Mouse (Mus musculus) regulatory T cell (primary cell): ENCODE measurements at regions not wholly inside any gene's neighbourhood (a gene's known extent, or its start where the extent isn't known, plus 50 kb on each side); places are given as distances from the start of the nearest gene placed in this dataset.

ENCODE experiments used
- in situ Hi-C: fragments of 300-600 bp; cut with MboI, MseI; formaldehyde crosslinking; loops from one replicate; pipeline ENCODE4 v1.15.1; 2025; ENCODE audit warnings: high pct_unique_total_duplicates

DNA sequence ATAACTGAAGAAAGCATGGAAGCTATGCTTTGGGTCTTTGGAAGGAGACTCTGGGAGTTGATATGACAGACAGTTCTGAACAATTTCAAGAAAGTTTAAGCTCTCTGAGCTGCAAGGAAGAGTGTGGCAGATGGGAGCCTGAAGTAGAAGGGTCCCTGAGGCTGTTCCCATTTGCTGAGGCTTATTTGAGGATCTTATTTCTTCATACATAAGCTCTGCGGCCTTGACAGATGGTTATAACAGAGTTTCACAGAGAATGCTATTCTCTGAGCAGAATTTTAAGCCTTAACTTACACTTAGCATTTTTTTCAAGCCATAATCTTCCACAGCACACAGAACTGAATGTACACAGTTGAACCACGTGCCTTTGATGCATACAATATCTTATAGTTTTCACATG is 278.7 kb downstream of the Plk2 start:
- in situ Hi-C loops: no loop called here

DNA sequence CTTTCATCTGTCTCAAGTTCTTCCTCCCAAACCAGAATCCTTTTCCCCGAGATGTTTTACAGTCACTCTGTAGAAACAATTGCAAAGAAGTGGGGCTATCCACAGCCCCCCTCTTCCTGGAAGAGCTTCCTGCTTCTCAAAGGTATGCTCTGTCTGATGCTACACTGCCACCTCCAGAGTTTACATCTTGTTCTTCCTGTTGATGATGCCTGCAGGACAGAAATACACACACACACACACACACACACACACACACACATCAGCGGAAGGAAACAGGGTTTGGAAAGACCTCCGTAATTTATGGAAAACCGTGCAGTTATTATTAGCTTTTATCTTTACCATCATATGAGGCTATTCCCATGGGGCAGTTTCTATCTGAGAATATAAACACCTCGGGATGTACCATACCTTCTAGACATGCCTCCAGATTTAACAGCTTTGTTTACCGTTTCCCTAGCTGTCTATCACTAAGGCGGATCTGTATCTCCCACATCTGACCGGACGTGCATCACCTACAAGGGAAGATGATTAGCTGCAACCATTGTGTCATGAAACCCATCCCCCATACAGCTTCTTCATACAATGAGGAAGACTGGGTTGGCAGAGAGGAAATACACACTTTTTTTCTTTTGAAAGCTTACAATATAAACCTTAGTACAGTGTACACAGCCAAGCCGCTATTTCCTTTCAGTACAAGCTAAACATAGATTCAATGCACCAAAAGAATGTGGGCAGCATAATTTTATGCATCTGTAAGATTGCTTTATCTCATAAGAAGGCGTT is 288.6 kb downstream of the Plk2 start:
- in situ Hi-C loops: no loop called here

DNA sequence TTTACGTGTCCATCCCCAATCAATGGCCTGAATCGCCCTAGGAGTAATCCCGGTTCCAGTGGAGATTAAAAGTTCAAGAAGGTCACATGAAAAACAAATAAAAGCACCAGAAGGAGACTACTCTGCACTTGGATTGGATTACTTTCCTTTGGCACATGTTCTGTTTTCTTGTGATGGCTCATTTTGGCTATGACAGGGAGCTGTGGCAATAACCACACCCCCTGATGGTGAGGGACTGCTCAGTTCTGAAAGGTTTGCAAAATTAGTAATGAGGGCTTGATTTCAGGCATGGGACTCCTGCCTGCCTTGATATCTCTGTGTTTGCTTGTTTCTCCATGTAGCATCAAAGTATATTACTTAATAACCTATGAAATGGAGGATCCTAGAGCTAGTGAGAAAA is 293.9 kb downstream of the Plk2 start:
- in situ Hi-C loops: no loop called here

DNA sequence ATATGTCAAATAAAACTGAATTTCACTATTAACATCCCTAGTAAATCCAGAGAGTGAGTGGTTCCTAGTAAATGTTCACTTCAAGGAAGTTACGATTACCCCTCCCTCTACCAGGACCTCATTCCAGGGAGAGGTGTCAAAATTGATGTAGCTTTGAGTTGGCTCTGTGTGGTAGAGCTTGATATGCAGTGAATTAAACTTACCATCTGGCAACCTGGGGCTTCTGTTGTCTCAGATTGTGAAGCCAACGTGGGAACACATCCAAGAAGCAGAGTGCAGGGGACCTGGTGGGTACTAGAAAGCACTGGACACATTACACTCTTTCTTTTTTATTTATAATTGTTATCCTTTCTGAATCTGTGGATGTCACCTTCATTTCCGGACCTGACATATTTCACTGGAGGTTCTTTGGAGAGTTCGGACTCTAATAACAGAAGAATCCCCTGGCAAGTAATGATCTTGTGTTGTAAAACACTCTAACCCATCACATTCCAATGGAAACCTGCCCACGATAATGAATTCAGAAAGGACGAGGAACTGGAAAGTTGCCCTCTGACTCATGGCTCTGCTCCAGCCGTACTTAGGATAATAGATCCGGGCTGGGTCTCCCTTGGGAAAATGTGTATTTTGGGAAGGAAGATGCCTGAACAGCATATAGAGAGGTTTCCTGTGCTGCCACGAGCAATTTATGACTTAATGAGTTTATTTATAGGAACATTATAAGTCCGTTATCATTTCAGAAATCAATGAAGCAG is 295.8 kb downstream of the Plk2 start:
- in situ Hi-C loops: no loop called here

DNA sequence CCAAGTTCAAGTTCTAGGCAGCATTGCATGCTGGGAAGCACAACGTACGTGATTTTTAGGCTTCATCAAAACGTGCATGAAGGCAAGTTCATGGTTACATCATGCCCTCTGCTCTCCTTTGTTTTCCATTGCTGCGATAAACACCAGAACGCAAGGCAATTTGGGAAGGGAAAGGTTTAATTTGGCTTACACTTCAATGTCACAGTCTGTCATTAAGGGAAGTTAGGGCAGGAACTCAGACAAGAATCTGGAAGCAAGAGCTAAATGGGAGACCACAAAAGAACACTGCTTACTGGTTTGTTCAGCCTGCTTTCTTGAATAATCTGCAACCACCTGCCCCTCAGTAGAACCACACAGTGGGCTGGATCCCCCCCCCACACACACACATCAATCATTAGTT is 297.9 kb downstream of the Plk2 start:
- in situ Hi-C loops: no loop called here

DNA sequence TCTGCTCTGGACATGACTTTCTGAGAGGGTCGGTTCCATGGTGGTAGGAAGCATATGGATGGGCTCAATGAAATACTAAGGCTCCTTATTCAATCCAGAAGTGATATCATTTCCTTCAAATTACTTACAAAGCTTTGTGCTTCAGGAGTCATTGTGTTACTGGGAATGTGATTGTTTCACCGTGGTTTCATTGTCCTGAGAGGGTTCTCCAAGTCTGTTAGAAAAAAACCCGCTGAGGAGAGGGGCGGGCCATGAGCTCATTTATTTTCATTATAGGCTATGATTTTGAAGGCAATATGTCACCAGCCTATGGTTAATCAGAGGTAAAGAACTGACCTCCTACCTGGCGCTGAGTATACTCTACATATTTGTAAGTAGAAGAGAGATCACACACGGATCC is 300.0 kb downstream of the Plk2 start:
- in situ Hi-C loops: no loop called here

DNA sequence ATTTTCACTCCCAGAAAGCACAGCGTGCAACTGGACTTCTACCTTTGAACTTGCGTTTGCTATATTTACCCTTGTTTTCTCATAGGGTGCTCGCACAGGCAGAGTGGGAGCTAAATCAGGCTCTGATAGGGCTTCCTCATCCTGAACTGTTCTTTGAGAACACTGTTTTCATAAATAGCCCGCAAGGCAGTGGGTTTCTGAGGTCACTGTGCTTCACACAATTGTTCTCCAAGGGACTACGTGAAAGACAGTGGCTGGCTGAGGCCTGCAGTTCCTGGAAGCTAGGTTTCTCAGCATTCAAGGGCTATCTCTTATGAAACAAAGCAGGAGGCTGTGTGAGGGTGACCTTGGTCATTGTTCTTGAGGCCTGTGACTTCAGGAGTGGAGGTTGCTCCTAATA is 301.7 kb downstream of the Plk2 start:
- in situ Hi-C loops: no loop called here

DNA sequence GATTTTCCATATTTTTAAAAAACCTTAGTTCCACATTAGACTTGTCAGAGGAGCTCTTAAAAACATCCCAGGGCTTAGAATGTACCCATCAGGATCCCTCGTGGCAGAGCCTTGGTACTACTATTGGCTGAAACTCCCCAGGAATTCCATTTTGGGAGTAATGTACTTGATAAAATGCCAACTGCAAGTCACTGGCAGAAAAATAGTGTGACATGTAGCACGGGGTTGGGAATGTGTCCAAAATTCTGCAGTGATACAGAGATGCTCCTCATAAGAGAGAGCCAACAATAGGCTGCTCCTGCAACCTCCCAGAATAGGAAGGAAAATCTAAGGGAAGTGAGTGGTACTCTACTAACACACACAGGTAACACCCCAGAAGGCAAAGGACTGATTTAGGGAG is 309.4 kb downstream of the Plk2 start:
- in situ Hi-C loops: no loop called here

DNA sequence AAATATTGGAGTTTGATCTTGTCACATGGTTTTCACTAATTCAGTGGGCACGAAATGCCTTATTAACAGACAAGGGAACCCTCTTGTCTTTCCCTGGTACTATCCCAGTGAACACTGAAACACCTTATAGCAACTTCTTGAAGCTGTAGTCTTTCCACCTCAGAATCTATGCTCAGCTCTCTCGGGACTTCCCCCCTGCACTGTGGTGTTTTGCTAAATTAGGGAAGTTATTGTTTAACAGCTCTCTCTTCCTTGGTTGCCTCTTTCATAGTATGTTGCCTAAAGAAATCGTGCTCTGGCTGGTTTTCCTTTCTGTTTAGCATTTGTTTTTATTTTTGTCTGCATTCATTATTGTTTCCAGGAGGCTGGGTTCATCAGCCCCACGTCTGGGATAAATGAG is 316.0 kb downstream of the Plk2 start:
- in situ Hi-C loops: no loop called here

DNA sequence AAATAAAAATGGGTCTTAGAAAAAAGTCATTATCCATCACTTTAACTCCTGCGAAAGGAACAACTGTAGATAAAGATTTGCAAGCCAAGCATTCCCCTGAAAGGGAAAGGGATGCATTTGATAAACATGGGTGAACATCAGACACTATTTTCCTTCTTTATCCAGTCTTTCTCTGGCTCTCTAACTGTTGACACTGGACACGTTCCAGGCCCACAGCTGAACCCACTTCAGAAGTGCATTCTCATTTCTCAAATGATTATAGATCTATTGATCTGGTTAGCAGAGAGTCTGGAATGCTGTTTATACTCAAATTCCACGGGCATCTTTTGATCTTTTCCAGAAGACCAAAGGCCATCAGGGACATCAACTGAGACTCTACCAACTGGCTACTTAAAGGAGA is 317.7 kb downstream of the Plk2 start:
- in situ Hi-C loops: no loop called here

DNA sequence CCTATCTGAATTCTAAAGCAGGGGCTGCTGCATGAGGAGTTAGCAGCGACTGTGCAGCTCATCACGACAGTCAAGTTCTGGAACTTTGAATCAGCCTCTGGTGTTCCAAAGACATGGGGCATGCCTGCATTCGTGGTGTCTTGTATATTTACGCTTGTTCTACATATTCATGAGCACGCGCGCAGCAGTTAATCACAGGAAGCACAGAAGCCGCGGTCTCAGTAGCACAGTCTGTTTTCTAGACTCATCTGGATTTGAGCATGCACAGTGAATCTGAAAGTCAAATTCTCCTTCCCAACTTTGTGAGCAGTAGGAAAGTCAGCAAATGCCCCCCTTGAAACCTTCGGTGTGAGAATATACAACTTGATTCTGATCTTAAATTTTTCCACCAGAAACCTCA is 327.3 kb downstream of the Plk2 start:
- in situ Hi-C loops: no loop called here

DNA sequence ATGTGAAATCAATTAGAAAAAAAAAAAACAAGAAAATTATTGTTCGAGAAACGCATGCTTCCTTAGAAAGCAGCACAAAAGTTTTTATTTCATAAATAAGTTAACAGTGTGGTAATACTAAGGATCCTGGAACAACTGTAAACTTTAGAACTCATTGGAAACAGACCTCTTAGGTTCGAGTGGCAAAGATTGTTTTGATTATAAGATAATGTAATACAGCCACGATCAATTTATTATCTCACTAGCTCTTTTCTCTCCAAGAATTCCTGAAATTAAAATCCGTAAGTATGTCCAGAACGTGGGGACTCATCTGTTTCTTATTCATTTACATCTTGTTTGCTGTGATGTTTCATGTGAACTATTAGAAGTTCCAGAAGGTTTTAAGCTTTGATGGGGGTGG is 327.9 kb downstream of the Plk2 start:
- in situ Hi-C loops: no loop called here

DNA sequence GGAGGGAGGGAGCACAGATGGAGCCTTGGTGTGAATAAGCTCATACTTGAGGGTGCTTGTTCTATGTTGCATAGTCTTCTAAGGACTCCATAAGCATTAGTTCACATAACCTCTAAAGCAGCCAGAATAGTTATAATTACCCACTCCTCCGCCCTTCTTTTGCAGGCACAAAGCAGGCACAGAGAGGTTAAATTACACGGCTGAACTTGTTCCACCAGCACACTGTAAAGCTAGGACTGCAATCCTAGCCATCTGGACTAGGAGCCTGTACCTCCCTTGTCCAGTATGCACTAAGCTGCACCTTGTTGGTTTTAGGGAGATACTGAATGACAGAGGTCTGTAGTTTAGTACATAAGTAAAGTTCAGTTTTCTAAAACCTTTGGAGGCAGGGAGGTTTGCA is 330.0 kb downstream of the Plk2 start:
- in situ Hi-C loops: no loop called here

DNA sequence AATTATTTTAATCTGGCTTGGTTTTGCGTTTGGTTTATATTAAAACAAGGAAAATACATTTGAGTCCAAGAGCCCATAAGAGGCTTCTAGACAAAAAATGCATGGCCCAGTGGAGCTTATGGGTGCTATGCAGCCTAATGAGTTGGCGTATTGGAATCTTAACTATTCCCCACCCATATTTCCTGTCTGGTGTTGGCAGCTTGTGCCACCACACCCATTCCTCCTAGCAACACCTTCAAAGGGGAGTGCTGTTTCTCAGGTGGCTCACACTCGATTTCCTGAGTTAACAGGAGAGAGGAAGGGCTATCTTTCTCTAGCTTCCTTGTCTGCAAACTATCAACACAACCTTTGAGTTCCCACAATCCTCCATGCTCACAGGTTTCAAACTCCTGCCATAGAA is 331.0 kb downstream of the Plk2 start:
- in situ Hi-C loops: no loop called here

DNA sequence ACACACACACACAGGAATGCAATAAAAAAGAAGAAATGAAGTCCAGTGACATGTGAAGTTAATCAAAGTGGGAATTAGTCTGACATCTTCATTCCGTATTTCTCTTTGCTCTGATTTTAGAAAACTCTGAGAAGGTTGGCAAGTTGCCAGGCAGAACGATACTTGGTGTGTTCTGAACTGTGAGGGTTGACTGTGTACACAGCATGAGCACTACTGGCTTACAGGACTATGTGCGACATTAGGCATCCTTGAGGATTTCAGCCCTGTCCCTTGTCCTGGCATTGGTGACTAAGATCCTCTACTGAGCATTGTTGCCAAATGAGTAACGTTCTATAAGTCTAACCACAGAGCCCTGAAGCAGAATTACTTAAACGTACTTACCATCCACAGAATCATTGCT is 340.7 kb downstream of the Plk2 start:
- in situ Hi-C loops: no loop called here

DNA sequence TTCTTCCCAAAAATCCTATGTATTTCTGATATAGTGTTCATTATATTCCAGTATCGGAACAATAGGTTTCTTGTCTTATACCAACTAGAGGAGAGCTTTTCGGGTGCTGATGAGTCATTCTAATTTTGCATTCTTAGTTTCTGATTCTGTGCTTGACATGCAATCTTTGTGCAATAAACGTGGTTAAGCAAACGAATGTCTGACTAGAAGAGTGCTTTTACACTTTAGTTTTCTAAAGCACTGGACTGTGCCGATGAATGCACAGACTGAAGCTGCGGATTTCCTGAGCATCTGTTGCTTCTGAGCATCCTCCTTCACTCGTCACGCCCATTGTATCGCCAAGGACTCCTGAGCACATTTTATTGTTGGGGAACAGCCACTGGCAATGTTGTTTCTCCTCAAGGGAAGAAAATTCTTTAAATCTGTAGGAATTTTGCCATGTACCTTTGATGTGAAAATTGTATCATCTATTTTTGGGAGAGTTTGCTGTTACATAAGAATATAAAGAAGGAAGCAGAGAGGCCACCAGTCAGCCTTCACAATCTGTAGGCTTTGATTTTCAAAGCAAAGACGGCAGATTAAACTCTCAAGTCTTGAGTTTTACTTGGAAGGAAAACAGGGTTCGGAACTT is 346.8 kb downstream of the Plk2 start:
- in situ Hi-C loops: no loop called here

DNA sequence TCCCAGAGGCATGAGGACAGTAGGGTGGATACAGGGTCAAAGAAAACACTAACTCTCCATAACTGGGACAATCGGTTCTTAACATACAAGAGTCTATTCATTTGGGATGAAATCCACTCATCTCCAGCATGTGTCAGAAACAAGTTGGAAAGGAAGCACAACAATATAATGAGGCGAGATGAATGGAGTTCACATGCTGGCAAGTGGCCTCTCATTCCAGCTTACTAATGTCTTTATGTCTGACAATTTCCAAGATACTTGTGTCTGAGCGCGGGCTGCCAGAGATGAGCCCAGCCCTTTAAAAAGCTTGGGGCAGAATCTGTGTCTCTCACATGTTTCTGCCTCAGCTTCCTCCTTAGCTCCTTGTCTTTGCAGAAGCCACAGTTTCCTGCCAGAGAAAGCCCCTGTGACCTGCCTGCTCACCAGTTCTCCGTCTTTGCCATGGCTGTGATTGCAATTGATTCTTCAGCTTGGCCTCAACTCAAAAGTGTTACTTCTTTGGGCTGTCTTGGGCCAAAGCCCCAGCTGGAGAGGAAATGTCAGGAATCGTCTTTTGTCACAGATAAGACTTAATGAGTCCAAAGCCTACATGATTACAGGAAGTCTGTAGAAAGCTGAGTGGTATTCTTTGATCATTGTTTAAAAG is 352.5 kb downstream of the Plk2 start:
- in situ Hi-C loops: no loop called here

DNA sequence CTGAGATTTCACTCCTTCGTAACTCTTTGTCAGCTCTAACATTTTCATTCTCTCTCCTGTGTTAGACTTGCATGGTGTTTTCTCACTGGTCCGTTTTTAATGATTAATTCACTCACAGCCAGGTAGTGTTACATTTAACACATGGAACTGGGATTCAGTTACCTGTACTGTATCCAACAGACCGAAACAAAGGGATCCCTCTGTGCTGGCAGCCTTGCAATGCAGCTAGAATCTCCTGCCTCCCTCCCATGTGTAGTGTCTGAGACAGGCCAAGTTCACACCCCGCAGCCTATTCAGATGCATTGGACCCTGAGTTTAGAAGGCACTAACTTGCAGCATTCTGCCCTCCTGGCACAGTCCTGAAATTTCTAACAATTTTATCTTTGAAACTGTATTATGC is 357.9 kb downstream of the Plk2 start:
- in situ Hi-C loops: no loop called here

DNA sequence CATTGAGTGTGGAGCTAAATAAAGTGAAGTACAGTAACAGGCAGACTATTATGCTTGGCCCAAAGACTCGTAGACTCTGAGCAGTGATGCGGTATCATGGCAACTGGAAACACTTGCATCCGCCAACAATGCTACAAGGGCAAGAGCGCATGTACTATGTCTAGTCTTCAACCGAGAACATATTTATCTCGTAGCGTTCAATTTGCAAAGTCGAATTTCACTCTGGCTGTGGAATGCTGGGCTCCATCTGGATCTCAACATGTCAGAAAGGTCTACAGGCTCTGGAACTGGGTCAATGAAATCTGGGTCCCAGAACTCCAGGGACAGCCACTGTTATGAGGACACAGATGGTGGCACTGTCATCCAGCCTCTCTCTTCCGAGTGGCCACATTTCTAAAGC is 359.7 kb downstream of the Plk2 start:
- in situ Hi-C loops: no loop called here

DNA sequence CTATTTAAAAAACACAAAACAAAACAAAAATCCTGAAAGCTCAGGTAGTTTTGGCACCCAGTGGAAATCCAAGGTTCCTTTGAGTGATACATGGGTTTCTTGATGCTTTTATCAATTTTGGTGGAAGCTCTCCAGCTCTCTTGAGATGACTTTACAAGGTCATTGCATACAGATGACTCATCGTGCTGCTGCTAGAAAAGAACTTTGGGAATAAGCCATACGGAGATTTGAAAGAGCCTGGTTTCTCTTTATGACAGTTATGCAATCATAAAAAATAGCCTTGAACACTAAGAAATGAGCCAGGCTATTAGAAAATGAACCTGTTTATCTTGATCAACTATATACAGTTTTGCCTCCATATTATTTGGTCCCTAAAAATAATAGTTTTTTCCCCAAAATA is 362.0 kb downstream of the Plk2 start:
- in situ Hi-C loops: no loop called here

DNA sequence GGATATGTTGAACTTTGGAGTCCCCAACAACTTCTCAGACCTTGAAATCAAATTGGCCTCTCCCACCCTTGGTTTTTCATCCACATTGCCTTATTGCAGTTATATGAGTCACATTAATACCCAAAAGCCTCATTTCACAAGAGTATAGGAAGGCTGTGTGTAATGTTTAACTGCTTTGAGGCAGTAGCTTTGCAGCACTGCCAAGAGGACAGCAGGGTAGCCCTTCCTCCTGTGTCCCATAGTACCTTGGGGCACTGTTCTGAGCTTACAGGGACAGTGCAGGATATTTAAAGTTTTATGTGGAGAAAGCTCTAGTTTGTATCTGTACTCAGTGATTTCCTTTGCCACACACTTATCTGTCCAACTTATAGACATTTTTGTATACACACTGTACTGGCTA is 374.4 kb downstream of the Plk2 start:
- in situ Hi-C loops: no loop called here

DNA sequence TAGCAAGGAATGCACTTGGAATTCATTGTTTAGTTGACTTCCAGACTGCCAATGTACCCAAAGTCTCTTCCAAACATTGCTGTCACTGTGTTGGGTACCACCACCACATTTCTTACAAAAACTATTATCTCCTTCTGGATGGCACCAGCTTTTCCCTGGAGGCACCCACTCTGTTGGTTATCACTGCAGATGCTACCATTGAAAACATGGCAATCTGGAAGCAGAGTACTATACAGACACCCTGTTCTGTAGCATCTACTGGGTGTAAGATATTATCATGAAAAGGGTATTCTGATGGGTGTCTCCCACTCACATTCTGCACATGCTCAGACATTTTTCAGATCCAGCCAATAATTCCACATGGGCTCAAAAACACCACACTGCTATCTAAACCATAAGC is 380.4 kb downstream of the Plk2 start:
- in situ Hi-C loops: loop anchor here (10.0 kb wide), 1 partner anchor 120 kb away; no protein-coding TSS in a partner anchor
